Mouse (Mus musculus) right cerebral cortex, postnatal 25 days (tissue): ENCODE results near the gene Ccdc155.
"Not testable (repeated sequence)": the region's sequence is repeated elsewhere in the genome, so short reads cannot be mapped to it uniquely, and the experiment has no call there.

ENCODE experiments used
- DNase-seq: peaks from one replicate; pipeline ENCODE4 v3.0.0; 2022

Ccdc155 gene

GRCm38 (mm10) chr7:45162996-45163615 lies 41.6 kb downstream of the Ccdc155 start:
- DNase-seq = no peak

- no peak for DNase-seq
Observed at GRCm38 (mm10) chr7:45162551-45162950, 42.1 kb downstream of the Ccdc155 start.

GRCm38 (mm10) chr7:45161612-45162473 lies 42.8 kb downstream of the Ccdc155 start:
- peak; percentile 96 for DNase-seq

GRCm38 (mm10) chr7:45160866-45161265 lies 43.8 kb downstream of the Ccdc155 start:
- DNase-seq = no peak

GRCm38 (mm10) chr7:45160316-45160800 lies 44.3 kb downstream of the Ccdc155 start:
- DNase-seq = no peak

GRCm38 (mm10) chr7:45158991-45159390 lies 45.7 kb downstream of the Ccdc155 start:
- DNase-seq = no peak

- DNase-seq = peak; percentile 60
Observed at GRCm38 (mm10) chr7:45157459-45157858, 47.2 kb downstream of the Ccdc155 start.

GRCm38 (mm10) chr7:45156206-45156605 lies 48.5 kb downstream of the Ccdc155 start:
- DNase-seq = no peak

- no peak for DNase-seq
Observed at GRCm38 (mm10) chr7:45155590-45155989, 49.1 kb downstream of the Ccdc155 start.

- no peak for DNase-seq
Observed at GRCm38 (mm10) chr7:45154993-45155514, 49.6 kb downstream of the Ccdc155 start.

- peak; percentile 97 for DNase-seq
Observed at GRCm38 (mm10) chr7:45154096-45154992, 50.3 kb downstream of the Ccdc155 start, which contains the start of the genes Pih1d1 and Aldh16a1. TSS of gene Pih1d1 (plus strand) at chr7:45154303. TSS of gene Aldh16a1 (minus strand) at chr7:45154584.

- no peak for DNase-seq
Observed at GRCm38 (mm10) chr7:45153586-45153985, 51.1 kb downstream of the Ccdc155 start.

- DNase-seq = not testable (repeated sequence)
Observed at GRCm38 (mm10) chr7:45153052-45153451, 51.6 kb downstream of the Ccdc155 start.

- DNase-seq = no peak
Observed at GRCm38 (mm10) chr7:45151303-45151702, 53.4 kb downstream of the Ccdc155 start.

GRCm38 (mm10) chr7:45150321-45150720 lies 54.4 kb downstream of the Ccdc155 start:
- no peak for DNase-seq

GRCm38 (mm10) chr7:45149545-45149944 lies 55.1 kb downstream of the Ccdc155 start:
- DNase-seq = no peak

GRCm38 (mm10) chr7:45148534-45149098 lies 56.1 kb downstream of the Ccdc155 start:
- DNase-seq = no peak

- no peak for DNase-seq
Observed at GRCm38 (mm10) chr7:45147899-45148298, 56.8 kb downstream of the Ccdc155 start.

GRCm38 (mm10) chr7:45147267-45147666 lies 57.4 kb downstream of the Ccdc155 start:
- DNase-seq = no peak

GRCm38 (mm10) chr7:45145460-45145859 lies 59.2 kb downstream of the Ccdc155 start:
- DNase-seq = no peak

GRCm38 (mm10) chr7:45144368-45145174 lies 60.1 kb downstream of the Ccdc155 start:
- no peak for DNase-seq
